Mouse (Mus musculus) gastrocnemius, adult 18-20 months (tissue): Measurements from ENCODE around the gene Sec31b. TPM values are rescaled to one million over a fixed set of nuclear protein-coding genes. Genes with fewer than 3 reads are reported as not detected.

Source experiments
- DNase-seq: peaks from one replicate; pipeline ENCODE4 v3.0.0; 2021; ENCODE audit warnings: low spot score
- long read RNA-seq, 2 experiments: library from polyadenylated mRNA; stranded (forward); transcript quantifications; one replicate each; pipeline ENCODE4 v2.0.0; 2021
- total RNA-seq, 2 experiments: library from RNA; stranded (reverse); gene quantifications; 2 replicates each; pipeline ENCODE4 v1.2.3; 2021

Sec31b gene
- total RNA-seq: 10 to 100 TPM; 18.3 to 21.7 TPM
- long read RNA-seq, experiment 1, transcript Sec31b-201 (26 exons, 3,939 nt): major isoform, 11 of 45 reads
- long read RNA-seq, experiment 1, partial matches to known transcripts: 13 of 45 reads
- long read RNA-seq, experiment 1, other reads (novel, unspliced or antisense): 19 of 45 reads
- long read RNA-seq, experiment 2, transcript Sec31b-201 (26 exons, 3,939 nt): major isoform, 11 of 27 reads
- long read RNA-seq, experiment 2, partial matches to known transcripts: 8 of 27 reads
- long read RNA-seq, experiment 2, other reads (novel, unspliced or antisense): 7 of 27 reads

- DNase-seq: peak; percentile 74
Measured at GRCm38 (mm10) chr19:44545321-44546041, at the start of gene Sec31b. Sec31b (minus strand) TSS chr19:44545864.

DNA sequence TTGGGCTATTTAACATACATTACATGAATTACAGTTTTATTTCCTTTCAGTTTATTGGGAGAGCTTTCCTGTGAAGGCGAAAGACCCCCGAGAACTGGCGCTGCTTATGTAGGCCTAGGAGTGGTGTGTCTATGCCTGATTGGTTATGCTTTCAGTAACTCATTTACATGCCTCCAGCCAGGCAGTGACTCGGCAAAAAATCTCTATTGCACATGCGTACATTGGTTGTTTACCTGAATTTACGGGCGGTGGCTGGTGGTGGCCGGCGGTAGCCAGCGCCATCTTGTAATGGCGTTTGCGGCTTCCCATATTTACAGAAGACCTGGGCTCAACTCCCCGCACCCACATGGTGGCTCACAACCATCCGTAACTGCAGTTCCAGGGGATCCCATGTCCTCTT, 48.5 kb upstream of the Sec31b start:
- DNase-seq: no peak

- no peak for DNase-seq
Measured at GRCm38 (mm10) chr19:44591638-44592037, 46.0 kb upstream of the Sec31b start.

GRCm38 (mm10) chr19:44590992-44591391, 45.3 kb upstream of the Sec31b start:
- DNase-seq: no peak

- no peak for DNase-seq
Measured at GRCm38 (mm10) chr19:44589591-44590223, 44.0 kb upstream of the Sec31b start.

DNA sequence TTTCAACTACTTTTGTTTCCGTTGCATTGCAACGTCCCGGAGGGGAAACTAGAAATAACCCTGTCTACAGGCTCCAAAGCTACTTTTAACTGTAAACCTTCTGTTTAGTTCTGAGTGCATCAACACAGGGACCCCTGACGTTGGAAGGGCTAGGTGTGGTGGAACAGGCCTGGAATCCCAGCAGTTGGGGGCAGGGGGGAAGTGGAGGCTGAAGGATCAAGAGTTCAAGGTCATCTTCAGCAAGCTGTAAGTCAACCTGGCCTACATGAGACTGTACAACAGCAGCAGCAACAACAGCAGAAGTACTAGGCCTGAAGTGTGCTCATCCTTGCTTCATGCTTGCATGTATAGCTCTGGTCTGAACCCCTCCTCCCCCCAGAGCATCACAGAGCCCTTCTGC, 42.4 kb upstream of the Sec31b start:
- DNase-seq: no peak

GRCm38 (mm10) chr19:44582638-44583309, 37.1 kb upstream of the Sec31b start:
- DNase-seq: peak; percentile 89

- no peak for DNase-seq
Measured at GRCm38 (mm10) chr19:44582103-44582502, 36.4 kb upstream of the Sec31b start.

DNA sequence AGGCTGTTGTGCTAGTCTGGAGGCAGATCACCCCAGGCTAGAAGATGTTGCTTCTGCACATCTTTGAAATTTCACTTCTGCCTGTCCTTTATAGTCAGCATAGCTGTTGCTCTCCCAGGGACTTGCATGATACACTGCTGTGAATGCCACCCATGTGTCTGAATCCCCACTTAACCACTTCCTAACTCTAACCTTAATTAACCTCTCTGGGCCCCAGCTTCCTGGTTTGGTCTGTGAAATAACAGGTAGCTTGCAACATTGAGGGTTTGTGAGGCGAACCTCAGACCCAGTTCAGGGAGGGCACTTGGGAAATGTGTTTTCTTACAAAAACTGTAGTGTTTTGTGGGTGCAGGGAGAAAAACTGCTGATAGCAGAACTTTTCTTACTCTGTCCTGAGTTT, 32.4 kb upstream of the Sec31b start:
- no peak for DNase-seq

DNA sequence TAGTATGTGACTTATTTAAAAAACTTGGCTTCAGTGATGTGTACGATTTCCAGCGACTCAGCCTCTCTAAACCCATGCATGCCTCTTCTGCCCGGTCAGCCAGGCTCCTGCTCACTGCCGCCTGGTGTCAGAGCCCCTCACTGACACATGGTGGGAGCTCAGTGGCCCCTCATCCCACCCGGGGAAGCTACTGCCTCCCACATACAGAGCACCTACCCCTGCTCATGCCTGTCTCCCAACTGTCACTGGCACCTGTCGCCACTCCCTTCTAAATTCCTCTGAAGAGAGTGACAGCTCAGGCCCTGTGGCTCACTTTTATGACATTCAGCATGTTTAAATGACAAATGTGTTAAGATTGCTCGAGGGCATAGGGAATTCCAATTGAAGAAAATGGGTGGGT, 30.6 kb upstream of the Sec31b start:
- DNase-seq: no peak

- DNase-seq: no peak
Measured at GRCm38 (mm10) chr19:44567763-44568162, 22.1 kb upstream of the Sec31b start.

GRCm38 (mm10) chr19:44564006-44564405, 18.3 kb upstream of the Sec31b start:
- DNase-seq: no peak

DNA sequence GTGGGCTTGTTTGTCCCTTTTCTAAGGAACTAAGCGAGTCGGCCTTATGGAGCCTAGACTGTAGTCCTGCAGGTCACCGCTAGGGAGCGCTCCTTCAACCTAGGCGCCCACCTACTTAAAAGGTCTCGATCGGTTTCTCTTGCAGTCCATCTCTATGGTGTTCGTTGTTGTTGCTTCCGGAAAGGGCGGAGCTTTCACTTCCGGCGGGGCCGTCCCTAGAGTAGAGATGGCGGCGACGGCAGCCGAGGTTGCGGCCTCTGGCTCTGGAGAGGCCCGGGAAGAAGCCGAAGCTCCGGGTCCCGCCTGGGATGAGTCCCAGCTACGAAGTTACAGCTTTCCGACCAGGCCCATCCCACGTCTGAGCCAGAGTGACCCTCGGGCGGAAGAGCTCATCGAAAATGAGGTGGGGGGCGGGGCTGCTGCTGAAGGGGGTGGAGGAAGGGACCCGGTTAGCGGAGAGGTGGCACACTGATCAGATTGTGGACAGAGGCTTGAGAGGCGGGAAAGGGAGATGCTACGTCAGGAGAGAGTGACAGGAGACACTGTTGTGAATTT, 17.1 kb upstream of the Sec31b start, which contains the start of gene Hif1an:
TSS of gene Hif1an (plus strand) at position 199 of the 555 bp plus-strand sequence.
- DNase-seq: peak; percentile 97

GRCm38 (mm10) chr19:44554861-44555590, 9.4 kb upstream of the Sec31b start, which contains the start of gene Ndufb8:
Ndufb8 (minus strand) TSS chr19:44555440.
- peak; percentile 97 for DNase-seq

DNA sequence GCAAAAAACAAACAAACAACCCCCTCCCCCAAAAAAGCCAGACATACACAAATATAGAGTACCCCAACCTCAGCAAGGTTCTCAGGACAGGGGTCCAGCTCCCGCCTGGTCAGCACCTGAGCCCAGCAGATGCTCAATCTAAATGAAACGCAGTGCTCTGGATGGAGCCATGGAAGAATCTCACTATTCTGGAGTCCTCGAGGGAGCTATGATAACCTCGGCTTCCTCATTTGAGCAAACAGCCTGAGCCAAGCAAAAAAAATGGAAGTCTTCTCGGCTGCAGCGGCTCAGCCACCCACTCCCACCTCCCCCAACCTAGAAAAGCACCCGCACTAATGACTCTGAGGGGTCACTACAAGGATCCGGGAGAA, 8.8 kb upstream of the Sec31b start:
- no peak for DNase-seq

DNA sequence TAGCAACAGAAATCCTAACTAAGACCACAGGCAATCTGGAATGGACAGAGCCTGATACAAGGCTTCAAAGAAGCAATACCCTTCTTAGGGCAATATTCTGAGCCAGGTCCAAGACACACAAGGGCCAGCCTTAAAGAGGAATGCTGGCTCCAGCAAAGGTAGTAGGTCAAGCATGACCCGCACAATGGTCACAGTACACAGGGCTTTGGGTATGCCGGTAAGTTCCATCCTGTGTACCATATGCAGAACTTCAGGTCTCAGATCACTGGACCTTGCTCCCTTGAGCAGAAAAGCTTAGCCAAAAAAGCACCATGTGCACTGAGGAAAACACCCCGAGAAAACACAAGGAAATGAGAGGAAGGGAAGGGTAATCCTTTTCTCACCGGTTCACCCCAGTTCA, 7.6 kb upstream of the Sec31b start:
- DNase-seq: no peak

DNA sequence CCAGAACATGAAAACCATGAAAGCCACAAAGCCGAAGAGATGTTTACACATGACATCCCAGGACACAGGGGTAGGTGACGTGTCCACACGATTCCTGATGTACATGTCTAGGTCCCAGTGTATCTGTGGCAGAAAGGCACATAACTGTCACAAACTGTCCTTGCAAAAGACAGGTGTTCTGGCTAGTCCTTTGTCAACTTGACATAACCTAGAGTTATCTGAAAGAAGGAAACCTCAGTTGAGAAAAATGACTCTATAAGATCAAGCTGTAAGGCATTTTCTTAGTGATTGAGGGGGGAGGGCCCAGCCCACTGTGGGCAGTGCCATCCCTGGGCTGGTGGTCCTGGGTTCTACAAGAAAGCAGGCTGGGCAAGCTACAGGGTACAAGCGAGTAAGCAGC, 7.1 kb upstream of the Sec31b start, which contains the start of gene Gm20538:
TSS of gene Gm20538 (minus strand) at position 101 of the 400 bp plus-strand sequence.
- no peak for DNase-seq

DNA sequence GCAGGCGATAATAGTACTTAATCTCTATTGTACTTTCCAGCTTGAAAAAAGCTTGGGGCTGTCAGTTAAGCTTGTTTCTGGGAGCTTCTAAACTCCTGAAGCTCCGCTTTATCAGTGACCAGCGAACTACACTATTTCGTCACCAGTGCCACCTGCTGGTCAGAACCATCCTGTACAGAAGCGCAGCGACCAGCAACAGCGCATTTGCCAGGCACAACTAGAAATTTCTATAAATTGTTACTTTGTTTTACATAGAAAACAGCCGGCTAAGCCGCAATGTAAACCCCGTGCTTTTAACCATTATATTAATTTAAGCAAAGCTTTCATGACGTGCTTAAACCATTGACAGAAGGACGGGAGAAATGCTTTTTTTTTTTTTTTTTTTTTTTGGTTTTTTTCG, 889 bp downstream of the Sec31b start:
- DNase-seq: peak; percentile 80

DNA sequence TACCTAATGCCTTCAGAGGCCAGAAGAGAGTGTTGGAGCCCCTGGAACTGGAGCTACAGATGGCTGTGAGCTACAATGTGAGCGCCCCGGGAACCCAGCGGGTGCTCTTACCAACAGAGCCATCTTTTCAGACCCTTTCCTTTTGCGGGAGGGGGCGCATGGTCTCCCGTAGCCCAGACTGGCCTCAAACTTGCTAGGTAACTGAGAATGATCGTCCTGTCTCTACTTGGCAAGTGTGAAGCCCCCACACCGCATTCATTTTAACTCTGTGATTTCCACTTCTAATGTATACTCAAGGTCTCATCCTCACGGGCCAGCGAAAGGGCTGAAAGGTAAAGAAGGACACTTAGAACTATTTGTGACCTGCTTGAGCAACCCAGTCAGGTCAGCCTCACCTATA, 1.3 kb downstream of the Sec31b start:
- DNase-seq: no peak

DNA sequence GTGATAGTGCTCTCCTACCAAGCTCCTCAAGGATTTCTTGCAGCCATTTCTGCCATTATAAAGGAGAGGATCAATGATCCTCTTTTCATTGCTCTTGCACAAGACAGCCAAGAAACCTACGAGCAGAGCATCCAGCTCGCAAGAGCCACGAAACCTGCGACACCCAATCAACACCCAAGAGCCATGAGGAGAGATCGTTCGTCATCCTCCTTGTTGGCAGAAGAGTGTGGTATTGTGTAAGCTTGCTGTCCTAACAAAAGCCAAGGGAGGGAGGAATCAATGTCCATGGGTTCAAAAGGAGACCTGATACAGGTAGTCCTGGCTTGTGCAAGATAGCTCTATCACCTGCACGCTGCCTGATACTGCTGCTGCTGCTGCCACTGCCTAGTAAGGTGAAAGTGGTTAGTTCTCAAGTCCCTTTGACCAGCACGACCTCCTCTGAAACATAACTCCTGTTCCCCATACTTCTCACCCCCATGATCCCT, 2.9 kb downstream of the Sec31b start:
- no peak for DNase-seq

DNA sequence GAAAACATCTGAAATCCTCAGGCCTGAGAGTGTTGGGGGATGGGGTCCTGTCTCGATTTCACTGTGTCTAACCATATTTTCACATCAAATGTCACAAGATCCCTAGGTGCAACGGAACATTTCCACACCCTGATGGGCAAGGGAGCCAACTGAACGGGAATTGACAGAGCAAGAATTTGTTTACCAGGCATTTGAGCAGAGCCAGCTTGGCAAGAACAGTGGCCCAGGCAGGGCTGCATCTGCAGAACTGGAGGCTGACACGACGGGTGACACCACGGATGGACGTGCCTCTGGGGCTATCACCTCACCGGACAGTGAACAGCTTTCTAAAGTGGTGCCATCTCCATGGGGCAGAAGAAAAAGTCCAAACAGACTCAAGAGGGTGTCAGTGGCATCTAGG, 8.2 kb downstream of the Sec31b start:
- peak; percentile 49 for DNase-seq
